Mouse (Mus musculus) lung, embryonic 15.5 days (tissue): ENCODE measurements around the gene Usp1. TPM values are rescaled to one million over a fixed set of nuclear protein-coding genes. Genes with fewer than 3 reads are reported as not detected.

Experiments used
- ATAC-seq: fragments of 200-750 bp; cut with Nextera tagmentation; 2 replicates; pipeline ENCODE4 v1.8.0; 2017; ENCODE audit warnings: moderate number of reproducible peaks, borderline replicate concordance; ENCODE audit not compliant: low FRiP score, low TSS enrichment; ENCODE audit errors: extremely low read depth
- H3K27ac ChIP-seq: fragments of 300-500 bp; sonication (generic); 2 replicates; pipeline ENCODE4 v1.5.1; 2015; ENCODE audit warnings: moderate library complexity, mild to moderate bottlenecking, inconsistent platforms
- H3K27me3 ChIP-seq: fragments of 300-500 bp; sonication (generic); 2 replicates; pipeline ENCODE4 v1.6.1; 2015; ENCODE audit warnings: inconsistent platforms
- H3K36me3 ChIP-seq: fragments of 300-500 bp; sonication (generic); 2 replicates; pipeline ENCODE4 v1.6.1; 2015; ENCODE audit warnings: inconsistent platforms
- H3K4me1 ChIP-seq: fragments of 300-500 bp; sonication (generic); 2 replicates; pipeline ENCODE4 v1.6.1; 2015; ENCODE audit warnings: inconsistent platforms
- H3K4me2 ChIP-seq: fragments of 300-500 bp; sonication (generic); 2 replicates; pipeline ENCODE4 v1.6.1; 2015; ENCODE audit warnings: inconsistent platforms, mild to moderate bottlenecking, moderate library complexity
- H3K4me3 ChIP-seq: fragments of 300-500 bp; sonication (generic); 2 replicates; pipeline ENCODE4 v1.5.1; 2015; ENCODE audit warnings: mild to moderate bottlenecking, inconsistent platforms
- H3K9ac ChIP-seq: fragments of 300-500 bp; sonication (generic); 2 replicates; pipeline ENCODE4 v1.6.1; 2015; ENCODE audit warnings: inconsistent platforms
- H3K9me3 ChIP-seq: fragments of 300-500 bp; sonication (generic); 2 replicates; pipeline ENCODE4 v1.6.1; 2016; ENCODE audit warnings: inconsistent platforms
- WGBS: fragments of 180-500 bp; shearing (Covaris S2); methylation state at CpG from one replicate; pipeline ENCODE4 v1.1.7; 2015; 5-methylcytosine and 5-hydroxymethylcytosine counted together
- polyA plus RNA-seq: library from polyadenylated mRNA; unstranded; fragments of >200 nt; fragmentation: Nextera tagmentation; extraction: Ambion mirVana; gene quantifications from 2 replicates; pipeline ENCODE4 v1.2.1, GENCODE M21; 2015

Gene Usp1
- 106 and 119 TPM in 2 replicates for polyA plus RNA-seq

GRCm38 (mm10) chr4:98923568-98924070, at the start of gene Usp1:
Gene Usp1 (plus strand): TSS chr4:98923810.
- peak within 1 kb of the TSS; percentile 88 for H3K4me2 ChIP-seq
- H3K9me3 ChIP-seq: no peaks in the 10 kb centered on the region
- H3K27ac ChIP-seq: peak within 1 kb of the TSS; percentile 100
- ATAC-seq: peak; percentile 46
- H3K9ac ChIP-seq: peak within 1 kb of the TSS; percentile 94
- no peaks in the 10 kb centered on the region for H3K27me3 ChIP-seq
- H3K4me1 ChIP-seq: peaks cover 15% of the 10 kb centered on the region
- H3K36me3 ChIP-seq: peaks cover 2% of the 10 kb centered on the region; the same call in 1 of the 2 replicates
- WGBS: under 1% methylated on average over 66 of the region's 67 CpGs
- peak within 1 kb of the TSS; percentile 97 for H3K4me3 ChIP-seq

- Histone ChIP-seq H3K27me3 (no peaks in the 10 kb centered on the region), H3K36me3 (no peaks in the 10 kb centered on the region), H3K27ac (no peak overlapping the region), H3K9me3 (no peaks in the 10 kb centered on the region), H3K4me1 (no peaks in the 10 kb centered on the region), H3K4me3 (no peak overlapping the region), H3K9ac (no peak overlapping the region), H3K4me2 (no peak overlapping the region)
- 70% methylated on average over 3 of the region's 3 CpGs for WGBS
- no peak for ATAC-seq
Measured at GRCm38 (mm10) chr4:98882706-98883105, 40.9 kb upstream of the Usp1 start.

- H3K27me3 ChIP-seq: no peaks in the 10 kb centered on the region
- no peak overlapping the region for H3K4me3 ChIP-seq
- H3K9me3 ChIP-seq: no peaks in the 10 kb centered on the region
- no peaks in the 10 kb centered on the region for H3K4me1 ChIP-seq
- no peak overlapping the region for H3K9ac ChIP-seq
- no peak overlapping the region for H3K27ac ChIP-seq
- H3K36me3 ChIP-seq: no peaks in the 10 kb centered on the region
- no peak for ATAC-seq
- H3K4me2 ChIP-seq: no peak overlapping the region
- 77% methylated on average over 4 of the region's 4 CpGs for WGBS
Measured at GRCm38 (mm10) chr4:98886377-98886776, 37.2 kb upstream of the Usp1 start.

GRCm38 (mm10) chr4:98887148-98887547, 36.5 kb upstream of the Usp1 start:
- H3K4me2 ChIP-seq: no peak overlapping the region
- H3K9me3 ChIP-seq: no peaks in the 10 kb centered on the region
- no peaks in the 10 kb centered on the region for H3K4me1 ChIP-seq
- H3K9ac ChIP-seq: no peak overlapping the region
- peak; percentile 52; the same call in 1 of the 2 replicates for ATAC-seq
- no peak overlapping the region for H3K4me3 ChIP-seq
- 17% methylated on average over 10 of the region's 10 CpGs for WGBS
- H3K27ac ChIP-seq: no peak overlapping the region
- H3K27me3 ChIP-seq: no peaks in the 10 kb centered on the region
- H3K36me3 ChIP-seq: no peaks in the 10 kb centered on the region

- Histone ChIP-seq H3K4me1 (no peaks in the 10 kb centered on the region), H3K4me2 (no peak overlapping the region), H3K9ac (no peak overlapping the region), H3K36me3 (no peaks in the 10 kb centered on the region), H3K27ac (no peak overlapping the region), H3K27me3 (no peaks in the 10 kb centered on the region), H3K4me3 (no peak overlapping the region), H3K9me3 (no peaks in the 10 kb centered on the region)
- ATAC-seq: no peak
- WGBS: 83% methylated on average over 5 of the region's 5 CpGs
Measured at GRCm38 (mm10) chr4:98910246-98910645, 13.4 kb upstream of the Usp1 start.

GRCm38 (mm10) chr4:98917724-98918123, 5.9 kb upstream of the Usp1 start:
- Histone ChIP-seq H3K9ac (no peak overlapping the region), H3K9me3 (no peaks in the 10 kb centered on the region), H3K4me3 (no peak overlapping the region), H3K4me1 (peaks cover 5% of the 10 kb centered on the region; the same call in 1 of the 2 replicates), H3K27ac (no peak overlapping the region), H3K4me2 (no peak overlapping the region), H3K27me3 (no peaks in the 10 kb centered on the region), H3K36me3 (no peaks in the 10 kb centered on the region)
- ATAC-seq: no peak
- 76% methylated on average over 2 of the region's 2 CpGs for WGBS

- Histone ChIP-seq H3K27ac (no peak overlapping the region), H3K9me3 (no peaks in the 10 kb centered on the region), H3K27me3 (no peaks in the 10 kb centered on the region), H3K4me2 (no peak overlapping the region), H3K4me3 (no peak overlapping the region), H3K36me3 (no peaks in the 10 kb centered on the region), H3K9ac (no peak overlapping the region), H3K4me1 (peaks cover 5% of the 10 kb centered on the region; the same call in 1 of the 2 replicates)
- 77% methylated on average over 1 of the region's 1 CpGs for WGBS
- no peak for ATAC-seq
Measured at GRCm38 (mm10) chr4:98918204-98918603, 5.4 kb upstream of the Usp1 start.

- Histone ChIP-seq H3K36me3 (no peaks in the 10 kb centered on the region), H3K4me3 (no peak overlapping the region), H3K27ac (no peak overlapping the region), H3K9ac (no peak overlapping the region), H3K4me2 (no peak overlapping the region), H3K4me1 (peaks cover 13% of the 10 kb centered on the region), H3K9me3 (no peaks in the 10 kb centered on the region), H3K27me3 (no peaks in the 10 kb centered on the region)
- WGBS: 80% methylated on average over 4 of the region's 4 CpGs
- ATAC-seq: no peak
Measured at GRCm38 (mm10) chr4:98920896-98921295, 2.7 kb upstream of the Usp1 start.

GRCm38 (mm10) chr4:98922061-98922642, 1.5 kb upstream of the Usp1 start:
- Histone ChIP-seq H3K9ac (peak overlapping the region; percentile 74), H3K27ac (peak overlapping the region; percentile 100), H3K9me3 (no peaks in the 10 kb centered on the region), H3K4me1 (peaks cover 15% of the 10 kb centered on the region), H3K27me3 (no peaks in the 10 kb centered on the region), H3K4me2 (peak overlapping the region; percentile 70), H3K4me3 (peak overlapping the region; percentile 97), H3K36me3 (no peaks in the 10 kb centered on the region)
- WGBS: 8% methylated on average over 18 of the region's 18 CpGs
- no peak for ATAC-seq

GRCm38 (mm10) chr4:98922643-98923567, 705 bp upstream of the Usp1 start:
- Histone ChIP-seq H3K27ac (peak overlapping the region; percentile 100), H3K4me3 (peak overlapping the region; percentile 97), H3K27me3 (no peaks in the 10 kb centered on the region), H3K4me1 (peaks cover 15% of the 10 kb centered on the region), H3K36me3 (no peaks in the 10 kb centered on the region), H3K4me2 (peak overlapping the region; percentile 88), H3K9me3 (no peaks in the 10 kb centered on the region), H3K9ac (peak overlapping the region; percentile 74)
- peak; percentile 97 for ATAC-seq
- under 1% methylated on average over 53 of the region's 53 CpGs for WGBS

GRCm38 (mm10) chr4:98924071-98924905, 678 bp downstream of the Usp1 start:
- peak overlapping the region; percentile 94 for H3K9ac ChIP-seq
- peak overlapping the region; percentile 88 for H3K4me2 ChIP-seq
- peak; percentile 1 for ATAC-seq
- peak overlapping the region; percentile 100 for H3K27ac ChIP-seq
- H3K4me1 ChIP-seq: peaks cover 15% of the 10 kb centered on the region
- H3K9me3 ChIP-seq: no peaks in the 10 kb centered on the region
- peak overlapping the region; percentile 97 for H3K4me3 ChIP-seq
- no peaks in the 10 kb centered on the region for H3K27me3 ChIP-seq
- H3K36me3 ChIP-seq: peaks cover 6% of the 10 kb centered on the region; the same call in 1 of the 2 replicates
- WGBS: under 1% methylated on average over 62 of the region's 66 CpGs
